Mouse (Mus musculus): ENCODE data around the gene Hap1.

Gene Hap1
- long read RNA-seq, experiment 1, partial matches to known transcripts, result 0 of 3 reads
- long read RNA-seq, experiment 1, other reads (novel, unspliced or antisense), result 3 of 3 reads
- long read RNA-seq, experiment 2, partial matches to known transcripts, result 4 of 9 reads
- long read RNA-seq, experiment 2, other reads (novel, unspliced or antisense), result 4 of 9 reads

DNA sequence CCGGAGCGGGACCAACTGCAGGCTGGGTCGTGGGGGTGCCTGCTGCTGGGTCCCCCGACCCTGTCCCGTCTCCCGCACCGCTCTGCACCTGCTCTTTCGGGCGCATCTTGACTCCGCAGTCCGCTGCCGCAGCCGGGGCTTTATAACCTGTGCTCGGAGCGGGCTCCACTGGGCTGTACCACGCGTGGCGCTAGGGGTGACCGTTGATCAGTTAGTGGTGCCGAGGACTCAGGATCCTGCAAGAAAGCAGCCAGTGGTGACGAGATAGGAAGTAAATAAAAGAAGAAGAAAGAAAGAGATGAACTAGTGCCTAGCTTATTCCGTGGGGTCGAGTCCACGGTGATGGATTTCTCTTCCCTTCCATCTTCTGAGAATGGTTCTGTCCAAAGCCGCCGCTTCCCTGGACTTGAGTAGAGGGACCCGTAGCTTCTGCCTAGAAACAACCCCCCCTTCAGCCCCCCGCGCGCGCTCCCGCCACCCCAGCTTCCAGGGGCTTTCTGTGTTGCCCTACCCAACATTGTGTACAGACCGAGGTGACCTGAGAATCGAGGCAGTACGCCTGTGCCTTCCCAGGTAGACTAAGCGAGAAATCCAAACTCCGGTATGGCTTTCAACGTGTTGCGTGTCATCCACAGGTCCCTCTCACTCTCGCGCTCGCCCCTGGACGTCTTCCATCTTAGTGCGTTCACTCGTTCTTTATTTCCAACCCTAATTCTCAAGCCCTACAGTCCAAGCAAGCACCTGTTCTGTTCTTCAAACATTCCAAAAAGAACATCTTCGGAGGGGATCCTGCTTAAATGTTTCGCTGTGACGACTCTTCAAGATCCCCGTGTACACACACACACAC is at the start of gene Hap1:
Hap1 (minus strand) TSS at position 157 of the 847 bp plus-strand sequence.
- intact Hi-C loops (cut with DNase I), result loop anchor here (5.0 kb wide), 1 partner anchor 121 kb away; no protein-coding TSS in a partner anchor

DNA sequence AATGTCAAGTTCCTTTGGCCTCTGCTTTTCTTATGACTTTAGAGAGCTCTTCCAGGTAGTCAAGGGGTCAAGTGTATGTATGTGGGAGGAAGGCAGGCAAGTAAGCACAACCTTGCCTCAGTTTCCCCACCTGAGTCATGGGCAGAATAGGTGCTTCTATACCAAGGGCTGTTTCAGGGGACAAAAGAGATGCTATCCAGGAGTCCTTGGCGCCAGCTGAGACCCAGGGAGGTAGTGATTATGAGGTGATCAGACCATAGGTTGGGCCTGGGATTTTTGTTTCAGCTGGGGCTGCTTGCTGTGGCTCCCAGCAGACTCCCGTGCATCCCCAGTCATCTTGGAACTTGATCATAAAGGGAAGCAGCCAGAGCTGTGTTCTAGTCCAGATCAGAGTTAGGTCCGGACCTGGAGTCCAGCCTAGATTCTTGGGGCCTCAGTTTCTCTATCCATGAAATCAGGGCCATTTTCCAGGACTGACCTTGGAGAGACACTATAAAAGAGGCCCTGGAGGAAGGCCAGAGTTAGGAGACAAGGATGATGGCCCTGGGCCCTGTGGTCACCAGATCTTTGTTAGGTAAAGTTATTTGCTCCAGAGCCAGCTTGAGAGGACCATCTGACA is 48.6 kb upstream of the Hap1 start:
- intact Hi-C loops (cut with DNase I), result no loop called here

DNA sequence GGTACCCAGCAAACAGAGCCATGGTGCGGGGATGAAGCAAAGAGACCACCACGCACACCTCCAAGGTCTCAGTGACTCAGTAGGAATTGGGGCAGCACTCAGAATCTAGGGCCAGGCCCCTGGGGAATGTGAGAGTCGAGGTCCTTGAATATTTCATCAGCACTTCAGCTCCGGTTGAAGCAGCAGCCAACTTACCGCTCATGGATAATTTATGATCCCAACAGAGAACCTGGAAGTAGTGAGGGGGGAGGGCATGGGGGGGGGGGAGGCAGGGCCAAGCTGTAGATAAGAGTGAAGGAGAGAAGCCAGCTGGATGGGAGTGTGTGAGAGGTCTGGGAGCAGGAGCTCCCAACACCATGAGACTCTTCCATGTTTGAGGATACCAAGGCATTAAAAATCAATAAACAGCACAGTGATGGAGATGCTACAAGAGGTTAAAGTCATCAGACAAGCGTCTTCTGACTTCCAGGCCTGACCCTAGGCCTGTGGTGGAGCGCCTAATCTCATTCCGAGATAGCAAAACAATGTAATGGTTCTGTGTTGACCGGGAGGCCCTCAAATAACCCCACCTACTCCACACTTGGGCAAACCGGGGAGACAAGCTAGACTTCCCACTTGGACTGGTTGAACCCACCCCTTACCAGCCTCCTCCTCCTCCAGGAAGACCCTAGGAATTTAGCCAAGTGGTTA is 47.7 kb upstream of the Hap1 start:
- intact Hi-C loops (cut with DNase I), result no loop called here

DNA sequence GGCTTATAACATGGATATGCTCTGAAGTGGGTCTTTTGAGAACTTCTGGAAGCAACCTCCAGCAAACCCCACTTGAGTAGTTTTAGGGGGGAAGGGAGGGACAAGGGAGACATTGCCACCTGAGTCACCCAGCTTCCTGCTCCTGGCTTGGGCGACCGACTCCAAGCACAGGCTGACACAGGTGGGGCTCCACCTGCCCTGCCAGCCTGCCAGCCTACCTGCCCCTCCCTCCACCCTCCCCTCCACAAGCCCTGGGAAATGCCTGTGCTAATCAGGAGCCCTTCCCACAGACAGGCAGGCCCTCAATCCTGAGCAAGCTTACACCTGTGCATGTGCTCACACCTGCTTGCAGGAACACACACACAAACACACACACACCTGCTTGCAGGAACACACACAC is 46.8 kb upstream of the Hap1 start:
- intact Hi-C loops (cut with DNase I), result no loop called here

DNA sequence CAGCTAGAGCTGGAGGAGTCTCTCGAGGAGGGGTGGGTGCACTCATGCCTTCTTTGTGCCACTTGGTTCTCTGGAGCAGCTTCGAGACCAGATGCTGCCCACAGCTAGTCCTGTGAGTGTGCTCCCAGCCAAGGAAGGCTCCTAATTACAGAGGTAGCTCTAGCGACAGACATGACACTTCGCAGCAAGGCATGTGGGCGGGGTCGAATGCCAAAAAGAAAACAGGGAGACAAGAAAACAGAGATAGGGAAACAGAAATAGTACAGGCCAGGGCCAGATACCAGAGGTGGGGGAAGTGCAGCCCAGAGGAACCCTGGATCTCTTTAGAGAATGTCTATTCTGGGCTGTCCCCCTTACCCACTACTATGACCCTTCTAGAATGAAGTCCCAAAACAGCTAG is 46.3 kb upstream of the Hap1 start:
- intact Hi-C loops (cut with DNase I), result no loop called here

DNA sequence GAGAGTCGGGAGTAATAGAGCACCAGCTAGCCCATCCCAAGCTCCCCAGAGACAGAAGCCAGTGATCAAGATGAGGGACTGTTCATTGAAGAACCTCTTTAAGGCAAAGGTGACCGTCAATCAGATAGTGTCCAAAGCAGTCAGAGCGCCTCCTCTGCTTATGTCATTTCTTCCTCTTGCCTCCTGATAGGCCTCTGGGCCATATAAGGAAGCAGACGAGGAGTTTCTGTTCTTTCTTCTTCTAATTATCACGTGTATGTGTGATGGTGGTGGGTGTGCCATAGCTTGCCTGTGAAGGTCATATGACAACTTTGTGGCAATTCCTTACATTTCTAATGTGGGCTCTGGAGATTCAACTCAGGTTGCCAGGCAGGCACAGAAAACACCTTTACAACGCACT is 44.9 kb upstream of the Hap1 start:
- intact Hi-C loops (cut with DNase I), result no loop called here

DNA sequence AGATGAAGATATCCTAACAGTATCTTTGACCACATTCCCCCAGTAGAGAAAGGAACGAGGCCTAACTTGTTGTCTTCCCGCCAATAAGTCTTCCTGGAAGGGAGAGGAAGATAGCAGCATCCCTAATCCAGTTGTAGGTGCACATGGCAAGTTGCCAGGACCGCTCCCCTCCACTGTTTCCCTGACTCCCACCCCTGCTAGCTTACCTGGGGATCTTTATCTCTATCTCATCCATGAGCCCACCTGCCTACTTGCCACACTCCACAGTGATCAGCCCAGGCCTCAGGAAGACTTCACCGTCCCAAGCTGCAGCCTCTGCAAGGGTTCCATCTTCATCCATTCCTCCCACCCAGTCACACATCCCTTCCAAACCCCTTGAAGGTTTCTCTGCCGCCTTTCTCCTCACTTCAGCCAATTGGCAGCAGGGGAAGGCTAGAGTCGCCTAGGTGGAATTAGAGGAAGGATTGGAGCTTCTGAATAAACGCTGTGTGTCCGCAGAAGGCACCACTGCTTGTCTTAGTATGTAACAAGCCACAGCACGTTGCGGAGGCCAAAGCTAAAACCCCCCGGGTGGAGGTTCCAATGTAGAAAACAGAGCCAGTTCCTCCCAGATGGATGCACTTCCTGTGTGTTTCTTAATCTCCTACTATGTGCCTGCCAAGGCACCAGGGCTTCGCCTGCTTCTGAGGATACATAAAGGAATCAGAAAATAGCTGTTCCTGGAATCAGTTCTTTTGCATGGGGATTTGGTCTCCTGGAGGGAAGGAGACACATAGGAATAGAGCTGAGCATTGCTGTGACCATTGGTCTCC is 44.0 kb upstream of the Hap1 start:
- intact Hi-C loops (cut with DNase I), result no loop called here

DNA sequence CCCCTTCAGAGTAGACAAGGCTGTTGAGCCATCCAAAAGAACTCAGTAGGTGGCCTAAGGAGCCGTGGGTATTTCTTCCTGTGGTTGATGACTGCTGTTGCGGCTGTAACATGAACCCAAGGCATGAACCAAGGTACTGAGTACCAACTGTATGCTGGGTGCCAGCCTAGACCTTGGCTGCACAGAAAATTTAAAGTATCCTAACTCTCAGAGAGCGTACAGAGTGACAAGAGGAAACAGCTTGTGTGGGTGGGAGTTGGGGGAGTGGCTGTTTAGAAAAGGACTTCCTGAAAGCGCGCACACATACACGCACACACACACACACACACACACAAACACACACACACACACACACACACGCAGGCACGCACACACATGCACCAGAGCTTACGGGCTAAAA is 43.4 kb upstream of the Hap1 start:
- intact Hi-C loops (cut with DNase I), result no loop called here

DNA sequence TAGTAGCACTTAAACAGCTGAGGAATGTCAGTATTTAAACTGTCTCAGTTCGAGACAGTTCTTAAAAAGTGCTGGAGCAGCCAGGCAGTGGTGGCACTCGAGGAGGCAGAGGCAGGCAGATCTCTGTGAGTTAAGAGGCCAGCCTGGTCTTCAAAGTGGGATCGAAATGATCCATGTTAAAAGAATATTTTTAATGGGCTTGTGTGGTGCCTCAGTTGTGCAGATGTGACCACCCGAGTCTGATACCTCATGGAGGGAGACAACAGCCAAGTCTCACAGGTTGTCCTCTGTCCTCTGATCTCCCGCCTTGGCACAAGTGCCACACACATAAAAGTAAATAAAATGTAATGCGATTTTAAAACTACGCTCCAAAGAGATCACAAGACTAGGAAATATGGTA is 42.6 kb upstream of the Hap1 start:
- intact Hi-C loops (cut with DNase I), result no loop called here

DNA sequence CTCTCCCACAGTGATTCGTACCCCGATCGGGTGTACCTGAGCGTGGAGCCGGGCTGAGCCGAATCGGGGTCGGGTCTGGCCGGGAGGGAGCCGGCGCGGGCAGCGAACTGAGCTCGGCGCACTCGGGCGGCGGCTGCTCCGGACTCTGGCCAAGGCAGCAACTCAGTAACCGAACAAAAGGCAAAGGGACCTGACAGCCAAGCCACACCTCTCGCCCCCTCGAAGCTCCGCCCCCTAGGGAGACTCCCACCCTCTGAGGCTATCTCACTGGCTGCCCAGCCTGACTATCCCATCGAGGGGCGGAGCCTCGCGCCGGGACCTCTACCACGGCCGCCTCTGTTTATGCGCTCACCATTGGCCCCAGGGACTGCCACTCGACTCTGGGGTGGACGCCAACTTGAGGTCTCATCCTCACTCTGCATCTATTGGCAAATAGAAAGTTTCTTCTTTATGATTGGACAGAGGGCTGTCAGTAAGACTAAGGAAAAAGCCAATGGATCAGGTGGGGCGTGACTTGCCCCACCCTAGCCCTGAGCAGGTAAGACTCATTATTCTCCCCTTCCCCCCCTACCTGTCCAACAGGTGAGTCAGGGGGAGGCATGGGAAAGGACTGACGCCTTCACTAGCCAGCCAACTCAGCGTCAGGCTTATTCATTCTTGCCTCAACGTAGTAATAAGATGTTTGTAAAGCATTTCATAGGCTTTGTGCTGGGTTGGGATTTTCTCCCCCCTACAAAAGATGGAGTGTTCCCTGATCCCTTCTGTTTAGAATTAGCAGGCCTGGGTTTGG is 41.9 kb upstream of the Hap1 start, which contains the start of gene Jup:
Jup (minus strand) TSS at position 164 of the 790 bp plus-strand sequence.
- intact Hi-C loops (cut with DNase I), result no loop called here

DNA sequence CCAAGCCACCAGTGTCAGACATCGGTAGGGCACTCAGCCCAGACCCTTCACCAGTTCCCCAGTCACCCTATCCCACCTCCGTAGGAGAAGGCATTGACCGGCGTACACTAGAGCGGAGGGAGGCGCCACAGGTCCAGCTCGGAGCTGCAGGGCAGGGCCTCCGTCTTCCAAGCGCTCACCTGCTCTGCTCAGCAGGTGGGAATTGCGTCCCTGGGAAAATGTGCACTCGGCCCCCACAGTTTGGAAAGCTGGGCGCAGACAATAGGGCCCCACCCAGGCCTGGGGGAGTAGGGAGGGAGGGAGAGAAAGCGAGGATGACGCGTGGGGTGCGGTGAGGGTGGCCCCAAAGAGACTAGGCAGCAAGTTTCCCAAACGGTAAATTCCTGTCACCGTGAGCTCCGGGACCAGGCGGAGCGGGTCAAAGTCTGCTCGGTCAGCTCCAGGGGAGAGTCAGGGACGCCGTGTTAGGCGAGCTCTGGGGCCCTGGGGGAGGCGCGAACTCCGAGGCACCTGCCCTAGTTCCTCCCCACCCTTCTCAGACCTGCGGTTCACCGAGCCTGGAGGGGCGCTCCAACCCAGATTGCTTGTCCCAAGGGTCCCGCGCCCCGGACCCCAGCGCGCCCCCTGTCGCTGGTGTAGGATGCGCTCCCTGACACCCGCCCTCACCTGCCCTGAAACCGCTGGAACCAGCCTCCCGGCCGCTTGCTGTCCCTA is 41.1 kb upstream of the Hap1 start:
- intact Hi-C loops (cut with DNase I), result no loop called here

DNA sequence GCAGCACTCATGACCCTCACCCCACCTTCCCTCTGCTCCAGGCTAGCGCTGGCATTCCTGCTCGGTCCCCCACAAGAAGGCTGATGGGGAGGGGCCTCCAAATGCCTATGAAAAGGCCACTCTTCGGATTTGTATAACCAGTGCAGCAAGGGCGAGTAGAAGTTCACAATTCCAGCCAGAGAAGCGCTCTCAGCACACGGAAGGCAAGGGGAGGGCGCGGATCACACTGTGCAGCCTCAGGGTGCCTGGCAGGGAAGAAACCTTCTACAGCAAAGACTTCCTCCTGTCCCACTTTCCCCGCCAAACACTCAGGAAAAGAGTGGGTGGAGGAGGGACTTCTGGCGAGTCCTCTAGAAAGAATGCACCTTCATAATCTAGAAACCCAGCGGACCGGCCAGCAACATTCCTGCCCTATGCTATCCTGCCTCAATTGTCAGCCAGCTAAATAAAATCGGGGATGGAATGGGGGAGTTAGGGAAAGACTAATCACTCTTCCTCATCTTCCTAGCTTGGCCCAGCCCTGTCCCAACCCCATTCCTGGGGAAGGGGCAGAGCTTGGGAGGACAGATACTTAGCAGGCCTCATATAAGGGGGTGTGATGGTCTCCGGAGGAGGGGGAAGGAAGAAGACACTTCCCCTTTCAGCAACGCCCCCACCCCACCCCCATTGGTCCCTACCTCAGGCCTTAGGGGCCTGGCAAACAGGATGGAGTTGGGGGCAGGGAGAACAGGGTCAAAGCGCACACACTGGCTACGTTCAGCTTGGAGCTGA is 40.1 kb upstream of the Hap1 start:
- intact Hi-C loops (cut with DNase I), result no loop called here

DNA sequence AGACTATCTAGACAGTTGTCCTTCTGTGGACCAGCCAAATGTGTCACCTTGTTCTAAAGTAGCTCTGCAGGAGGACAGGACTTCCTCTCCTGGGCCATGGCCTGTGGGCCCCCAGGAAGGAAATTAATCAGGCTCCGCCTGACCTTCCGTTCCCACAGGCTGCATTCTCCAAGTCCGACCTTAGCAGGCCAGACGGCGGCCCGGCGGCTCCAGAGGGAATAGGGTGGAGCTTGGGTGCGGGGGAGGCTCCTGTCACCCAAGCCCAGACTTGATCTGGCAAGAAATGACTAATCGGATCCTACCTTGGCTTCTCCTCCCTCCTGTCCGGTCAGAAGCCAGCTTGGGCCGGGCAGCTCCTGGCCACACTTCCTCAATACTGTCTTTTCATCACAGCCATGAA is 39.3 kb upstream of the Hap1 start:
- intact Hi-C loops (cut with DNase I), result no loop called here

DNA sequence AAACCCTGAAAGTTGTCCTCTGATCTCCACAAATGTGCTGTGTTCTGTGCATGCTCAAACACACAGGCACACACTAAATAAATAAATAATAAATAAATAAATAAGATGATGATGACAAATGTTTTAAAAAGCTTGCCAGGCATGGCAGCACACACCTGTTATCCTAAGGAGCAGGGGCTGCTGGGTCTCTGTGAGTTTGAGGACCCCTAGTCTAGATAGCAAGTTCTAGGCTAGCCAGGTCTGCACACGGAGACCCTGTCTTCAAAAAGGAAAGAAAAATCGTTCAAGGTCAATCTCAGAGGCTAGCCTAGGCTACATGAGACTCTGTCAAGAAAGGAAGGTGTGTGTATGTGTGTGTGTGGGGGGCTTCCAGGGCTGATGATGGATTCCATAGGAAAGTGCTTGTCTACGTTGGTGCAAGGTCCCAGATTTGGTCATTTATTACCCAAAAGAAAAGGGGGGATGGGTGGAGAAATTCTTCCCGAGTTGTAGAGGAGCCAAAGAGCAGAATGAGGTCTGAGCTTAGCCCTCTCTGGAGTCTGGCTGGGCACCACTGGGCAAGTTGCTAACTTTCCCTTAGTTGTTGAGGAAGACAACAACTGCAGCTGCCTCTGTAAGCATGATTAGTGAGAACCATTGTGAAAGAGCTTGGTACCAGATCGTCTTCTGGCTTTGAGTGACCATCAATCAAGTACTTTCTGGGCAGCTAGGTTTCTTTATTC is 38.6 kb upstream of the Hap1 start:
- intact Hi-C loops (cut with DNase I), result no loop called here

DNA sequence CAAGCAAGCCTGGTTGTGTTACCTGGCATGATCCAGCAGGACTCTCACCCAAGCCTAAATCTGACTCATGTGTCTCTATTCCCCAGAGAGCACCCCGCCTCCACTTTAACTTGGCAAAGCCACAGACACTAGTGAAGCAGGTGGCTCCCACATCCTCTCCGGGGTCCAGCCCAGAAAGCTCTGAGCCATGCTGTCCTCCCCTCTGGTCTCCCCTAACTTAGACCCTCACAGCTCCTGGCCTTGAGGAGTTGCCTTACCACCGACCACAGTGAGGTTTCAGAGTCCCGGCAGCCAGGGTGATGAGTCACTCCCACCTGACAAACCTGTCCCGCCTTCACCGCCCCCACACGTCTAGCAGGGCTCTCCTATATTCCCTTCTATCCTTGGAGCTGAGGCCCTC is 37.8 kb upstream of the Hap1 start:
- intact Hi-C loops (cut with DNase I), result no loop called here

DNA sequence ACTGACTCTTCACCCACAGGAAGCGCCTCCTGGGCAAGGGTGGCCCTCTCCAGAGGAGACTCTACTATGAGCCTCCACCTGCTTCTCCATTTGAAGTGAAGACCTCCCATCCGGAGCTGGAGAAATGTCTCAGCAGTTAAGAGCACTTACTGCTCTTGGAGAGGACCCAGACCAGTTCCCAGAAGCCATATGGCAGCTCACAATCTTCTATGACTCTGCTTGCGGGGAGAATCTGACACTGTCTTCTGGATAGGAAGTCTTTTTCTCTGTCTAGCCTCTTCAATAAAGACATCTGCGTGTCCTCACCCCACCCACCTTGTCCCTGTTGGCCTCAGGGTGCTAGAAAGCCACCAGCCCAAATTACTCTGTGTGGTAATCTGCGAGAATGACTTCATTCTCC is 37.0 kb upstream of the Hap1 start:
- intact Hi-C loops (cut with DNase I), result no loop called here

DNA sequence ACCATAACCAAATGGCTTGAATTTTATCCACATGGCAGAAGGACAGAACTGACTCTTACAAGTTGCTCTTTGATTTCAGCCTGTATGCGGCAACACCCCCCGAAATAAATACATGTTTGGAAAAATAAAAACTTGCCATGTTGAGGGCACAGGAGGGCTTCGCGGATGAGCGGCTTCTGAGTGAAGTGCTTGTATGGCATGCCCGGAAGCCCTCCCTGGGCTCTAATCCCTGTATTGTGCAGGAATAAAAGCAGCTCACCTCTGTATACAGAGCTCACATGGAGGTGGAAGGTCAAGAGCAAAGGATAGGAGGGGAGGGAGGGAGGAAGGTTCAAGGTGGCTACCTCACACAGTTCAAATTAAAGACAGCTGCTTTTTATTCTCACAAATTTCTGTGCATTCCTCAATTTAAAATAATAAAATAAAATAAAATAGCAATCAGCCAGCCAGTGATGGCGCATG is 36.0 kb upstream of the Hap1 start:
- intact Hi-C loops (cut with DNase I), result no loop called here
